Mouse (Mus musculus): Measurements from ENCODE around the gene Gpr141. TPM values are rescaled to one million over a fixed set of nuclear protein-coding genes. Genes with fewer than 3 reads are reported as not detected.

Gene Gpr141
- polyA plus RNA-seq (2015; fragmentation: Nextera tagmentation; extraction: Ambion mirVana), result 0.09 TPM in 1 of 2 replicates, not detected in the other

DNA sequence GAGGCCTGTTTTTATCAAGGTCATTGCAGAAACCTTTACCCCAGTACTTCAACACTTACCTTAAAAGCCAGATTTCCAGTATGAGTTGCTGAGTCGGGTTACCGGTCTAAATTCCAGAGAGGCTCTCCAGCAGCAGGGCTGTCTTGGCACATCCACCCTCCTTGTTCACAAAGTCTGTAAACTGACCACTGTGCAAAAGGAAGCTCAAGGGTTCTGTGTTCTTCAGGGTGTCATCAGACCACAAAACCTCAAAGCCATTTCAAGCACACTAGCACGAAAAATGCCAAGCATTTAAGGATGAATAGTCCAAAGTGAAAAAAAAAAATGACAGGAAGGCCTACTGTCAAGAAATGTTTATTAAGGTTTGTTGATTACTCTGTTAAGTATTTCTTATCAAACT is at the start of gene Gpr141:
Gene Gpr141 (minus strand): TSS at position 187 of the 400 bp plus-strand sequence.
- no peaks in the 10 kb centered on the region for H3K9me3 ChIP-seq (ENCODE audit: control insufficient read depth, low read length)

DNA sequence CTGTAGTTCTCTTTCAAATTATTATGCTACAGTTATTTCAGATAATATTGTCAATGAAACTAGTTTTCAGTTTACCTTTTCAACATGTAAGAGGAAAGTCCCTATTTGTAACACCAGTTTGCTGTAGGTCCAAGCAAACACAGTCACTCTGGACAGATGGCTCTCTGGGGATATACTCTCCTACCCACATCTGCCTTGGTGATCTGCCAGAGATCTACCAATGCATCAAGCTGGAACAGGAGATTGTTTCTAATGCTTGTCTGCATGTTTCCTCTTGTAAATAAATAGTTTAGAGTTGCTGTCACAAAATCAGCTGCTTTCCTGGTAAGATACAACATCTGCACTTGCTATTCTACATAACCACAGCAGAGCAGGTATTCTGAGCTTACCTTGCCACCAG is 40.2 kb upstream of the Gpr141 start:
- H3K36me3 ChIP-seq (ENCODE audit: control insufficient read depth, insufficient read depth, low read length), result no peaks in the 10 kb centered on the region
- no peak overlapping the region for H3K4me2 ChIP-seq (ENCODE audit: low read length)
- no peak overlapping the region for H3K9ac ChIP-seq (ENCODE audit: low read depth, low read length)
- ATAC-seq, result no peak
- H3K9me3 ChIP-seq (ENCODE audit: control insufficient read depth, low read length), result no peaks in the 10 kb centered on the region
- H3K4me3 ChIP-seq (ENCODE audit: low read length), result no peak overlapping the region
- H3K27ac ChIP-seq (ENCODE audit: low read depth, low read length), result no peak overlapping the region
- no peaks in the 10 kb centered on the region for H3K27me3 ChIP-seq (replicated peaks; ENCODE audit: control insufficient read depth, insufficient read depth, low read length)
- no peaks in the 10 kb centered on the region for H3K4me1 ChIP-seq (ENCODE audit: control insufficient read depth, insufficient read depth, low read depth, low read length)

More for the DNA sequence above, at the start of gene Gpr141:
- Histone ChIP-seq H3K4me3 (ENCODE audit: low read length) (no peak within 1 kb of the TSS), H3K9ac (ENCODE audit: low read depth, low read length) (no peak within 1 kb of the TSS), H3K4me1 (ENCODE audit: control insufficient read depth, insufficient read depth, low read depth, low read length) (no peaks in the 10 kb centered on the region), H3K27ac (ENCODE audit: low read depth, low read length) (no peak within 1 kb of the TSS), H3K4me2 (ENCODE audit: low read length) (no peak within 1 kb of the TSS), H3K27me3 (replicated peaks; ENCODE audit: control insufficient read depth, insufficient read depth, low read length) (no peaks in the 10 kb centered on the region), H3K36me3 (ENCODE audit: control insufficient read depth, insufficient read depth, low read length) (no peaks in the 10 kb centered on the region)
- no peak for ATAC-seq
- 69% methylated on average over 3 of the region's 3 CpGs for WGBS

GRCm38 (mm10) chr13:19854629-19855333 is 30.7 kb upstream of the Gpr141 start:
- Histone ChIP-seq H3K27me3 (replicated peaks; ENCODE audit: control insufficient read depth, insufficient read depth, low read length) (no peaks in the 10 kb centered on the region), H3K9me3 (ENCODE audit: control insufficient read depth, low read length) (no peaks in the 10 kb centered on the region), H3K36me3 (ENCODE audit: control insufficient read depth, insufficient read depth, low read length) (no peaks in the 10 kb centered on the region), H3K4me3 (ENCODE audit: low read length) (no peak overlapping the region), H3K4me1 (ENCODE audit: control insufficient read depth, insufficient read depth, low read depth, low read length) (no peaks in the 10 kb centered on the region), H3K27ac (ENCODE audit: low read depth, low read length) (no peak overlapping the region), H3K9ac (ENCODE audit: low read depth, low read length) (no peak overlapping the region), H3K4me2 (ENCODE audit: low read length) (no peak overlapping the region)
- WGBS, result 82% methylated on average over 9 of the region's 9 CpGs
- ATAC-seq, result no peak

DNA sequence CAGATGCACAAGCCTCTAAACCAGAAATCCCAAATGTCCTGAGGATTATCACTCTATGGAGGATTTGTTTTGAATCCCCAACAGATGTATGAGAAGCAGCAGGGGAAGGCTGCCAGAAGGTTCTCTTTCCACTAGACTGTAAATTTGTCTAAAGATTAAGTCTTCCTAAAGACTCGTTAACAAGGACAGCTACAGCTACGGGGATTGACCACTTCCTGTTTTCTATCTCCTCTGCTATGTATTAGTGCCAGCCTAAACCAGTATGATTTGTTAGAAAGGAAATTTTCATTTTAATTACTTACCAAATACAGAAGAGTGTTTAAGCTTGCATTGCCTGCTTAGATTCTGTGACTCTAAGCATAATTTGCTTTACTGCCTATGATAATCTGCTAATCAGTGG is 30.0 kb upstream of the Gpr141 start:
- Histone ChIP-seq H3K27me3 (replicated peaks; ENCODE audit: control insufficient read depth, insufficient read depth, low read length) (no peaks in the 10 kb centered on the region), H3K4me1 (ENCODE audit: control insufficient read depth, insufficient read depth, low read depth, low read length) (no peaks in the 10 kb centered on the region), H3K36me3 (ENCODE audit: control insufficient read depth, insufficient read depth, low read length) (no peaks in the 10 kb centered on the region), H3K27ac (ENCODE audit: low read depth, low read length) (no peak overlapping the region), H3K4me2 (ENCODE audit: low read length) (no peak overlapping the region), H3K4me3 (ENCODE audit: low read length) (no peak overlapping the region), H3K9me3 (ENCODE audit: control insufficient read depth, low read length) (no peaks in the 10 kb centered on the region), H3K9ac (ENCODE audit: low read depth, low read length) (no peak overlapping the region)
- ATAC-seq, result no peak
- 69% methylated on average over 2 of the region's 2 CpGs for WGBS

DNA sequence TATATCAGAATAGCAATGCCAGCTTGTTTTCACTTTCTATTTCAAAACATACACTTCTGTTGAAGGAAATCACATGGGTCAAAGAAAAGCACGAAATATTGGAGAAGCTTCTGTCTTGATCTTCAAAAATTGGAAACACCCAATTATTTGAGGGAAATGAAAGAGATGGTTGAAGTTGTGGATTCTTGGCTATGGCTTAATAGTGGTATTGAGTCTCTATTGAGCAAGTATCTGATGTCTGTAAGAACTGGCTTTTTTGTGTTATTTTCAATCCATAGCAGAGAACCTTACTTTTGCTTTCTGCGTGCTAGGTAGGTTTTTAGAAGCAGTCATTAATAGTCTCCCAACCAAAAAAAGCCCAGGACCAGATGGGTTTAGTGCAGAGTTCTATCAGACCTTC is 19.4 kb upstream of the Gpr141 start:
- ATAC-seq, result no peak
- H3K4me3 ChIP-seq (ENCODE audit: low read length), result no peak overlapping the region
- no peak overlapping the region for H3K9ac ChIP-seq (ENCODE audit: low read depth, low read length)
- no peak overlapping the region for H3K27ac ChIP-seq (ENCODE audit: low read depth, low read length)
- no peaks in the 10 kb centered on the region for H3K36me3 ChIP-seq (ENCODE audit: control insufficient read depth, insufficient read depth, low read length)
- 93% methylated on average over 2 of the region's 2 CpGs for WGBS
- H3K4me1 ChIP-seq (ENCODE audit: control insufficient read depth, insufficient read depth, low read depth, low read length), result no peaks in the 10 kb centered on the region
- H3K4me2 ChIP-seq (ENCODE audit: low read length), result no peak overlapping the region
- no peaks in the 10 kb centered on the region for H3K27me3 ChIP-seq (replicated peaks; ENCODE audit: control insufficient read depth, insufficient read depth, low read length)
- no peaks in the 10 kb centered on the region for H3K9me3 ChIP-seq (ENCODE audit: control insufficient read depth, low read length)

- Histone ChIP-seq H3K27me3 (replicated peaks; ENCODE audit: control insufficient read depth, insufficient read depth, low read length) (no peaks in the 10 kb centered on the region), H3K36me3 (ENCODE audit: control insufficient read depth, insufficient read depth, low read length) (no peaks in the 10 kb centered on the region)
- 84% methylated on average over 3 of the region's 3 CpGs for WGBS
Observed at GRCm38 (mm10) chr13:19842707-19843106, 18.6 kb upstream of the Gpr141 start.

DNA sequence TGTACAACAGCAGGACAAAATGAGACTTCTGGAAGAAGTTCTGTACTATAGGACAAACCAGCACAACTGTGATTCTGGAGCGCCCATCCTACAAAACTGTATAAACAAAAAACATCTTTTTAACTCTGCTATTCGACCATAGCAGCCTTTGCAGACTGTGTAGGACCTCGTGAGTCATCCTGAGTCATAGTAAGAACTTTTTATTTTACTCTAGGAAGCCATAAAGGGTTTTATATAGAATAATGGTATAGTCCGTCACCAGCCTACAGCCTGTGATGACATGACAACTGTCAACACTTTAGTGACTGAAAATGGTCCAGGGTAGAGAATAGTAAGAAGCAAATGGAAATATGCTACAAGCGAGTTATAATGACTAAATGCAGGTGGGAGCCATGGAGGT is 17.6 kb upstream of the Gpr141 start:
- ATAC-seq, result no peak

More at GRCm38 (mm10) chr13:19842707-19843106, 18.6 kb upstream of the Gpr141 start:
- H3K9ac ChIP-seq (ENCODE audit: low read depth, low read length), result no peak overlapping the region
- H3K9me3 ChIP-seq (ENCODE audit: control insufficient read depth, low read length), result no peaks in the 10 kb centered on the region
- H3K4me2 ChIP-seq (ENCODE audit: low read length), result no peak overlapping the region
- H3K4me1 ChIP-seq (ENCODE audit: control insufficient read depth, insufficient read depth, low read depth, low read length), result no peaks in the 10 kb centered on the region
- no peak overlapping the region for H3K27ac ChIP-seq (ENCODE audit: low read depth, low read length)
- H3K4me3 ChIP-seq (ENCODE audit: low read length), result no peak overlapping the region
- no peak for ATAC-seq

GRCm38 (mm10) chr13:19840206-19840605 is 16.1 kb upstream of the Gpr141 start:
- 86% methylated on average over 1 of the region's 1 CpGs for WGBS
- H3K36me3 ChIP-seq (ENCODE audit: control insufficient read depth, insufficient read depth, low read length), result no peaks in the 10 kb centered on the region
- H3K27ac ChIP-seq (ENCODE audit: low read depth, low read length), result no peak overlapping the region
- H3K9me3 ChIP-seq (ENCODE audit: control insufficient read depth, low read length), result no peaks in the 10 kb centered on the region
- H3K4me2 ChIP-seq (ENCODE audit: low read length), result no peak overlapping the region
- H3K9ac ChIP-seq (ENCODE audit: low read depth, low read length), result no peak overlapping the region
- no peaks in the 10 kb centered on the region for H3K4me1 ChIP-seq (ENCODE audit: control insufficient read depth, insufficient read depth, low read depth, low read length)
- no peaks in the 10 kb centered on the region for H3K27me3 ChIP-seq (replicated peaks; ENCODE audit: control insufficient read depth, insufficient read depth, low read length)
- no peak for ATAC-seq
- H3K4me3 ChIP-seq (ENCODE audit: low read length), result no peak overlapping the region

More for the DNA sequence above, 17.6 kb upstream of the Gpr141 start:
- H3K9ac ChIP-seq (ENCODE audit: low read depth, low read length), result no peak overlapping the region
- no peaks in the 10 kb centered on the region for H3K36me3 ChIP-seq (ENCODE audit: control insufficient read depth, insufficient read depth, low read length)
- no peaks in the 10 kb centered on the region for H3K27me3 ChIP-seq (replicated peaks; ENCODE audit: control insufficient read depth, insufficient read depth, low read length)
- H3K4me1 ChIP-seq (ENCODE audit: control insufficient read depth, insufficient read depth, low read depth, low read length), result no peaks in the 10 kb centered on the region
- no peak overlapping the region for H3K4me2 ChIP-seq (ENCODE audit: low read length)
- no peak overlapping the region for H3K27ac ChIP-seq (ENCODE audit: low read depth, low read length)
- no peak overlapping the region for H3K4me3 ChIP-seq (ENCODE audit: low read length)
- WGBS, result 82% methylated on average over 5 of the region's 5 CpGs
- no peaks in the 10 kb centered on the region for H3K9me3 ChIP-seq (ENCODE audit: control insufficient read depth, low read length)

DNA sequence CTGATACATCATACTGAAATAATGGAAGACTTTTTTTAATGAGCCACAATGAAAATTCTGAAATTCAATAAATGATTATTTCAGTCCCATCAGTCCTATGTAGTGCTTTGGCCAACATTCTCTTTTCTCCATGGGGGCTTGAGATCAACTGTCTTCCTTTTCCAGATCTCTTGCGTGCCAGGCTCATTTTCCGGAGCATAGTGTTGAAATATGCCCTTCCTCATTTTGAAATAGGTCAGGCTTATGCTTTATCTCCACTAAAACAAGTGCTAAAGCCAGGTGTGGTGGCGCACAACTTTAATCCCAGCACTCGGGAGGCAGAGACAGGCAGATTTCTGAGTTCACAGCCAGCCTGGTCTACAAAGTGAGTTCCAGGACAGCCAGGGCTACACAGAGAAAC is 6.5 kb upstream of the Gpr141 start:
- ATAC-seq, result no peak
- H3K9me3 ChIP-seq (ENCODE audit: control insufficient read depth, low read length), result no peaks in the 10 kb centered on the region
- 94% methylated on average over 4 of the region's 4 CpGs for WGBS
- no peaks in the 10 kb centered on the region for H3K36me3 ChIP-seq (ENCODE audit: control insufficient read depth, insufficient read depth, low read length)
- H3K4me2 ChIP-seq (ENCODE audit: low read length), result no peak overlapping the region
- H3K27me3 ChIP-seq (replicated peaks; ENCODE audit: control insufficient read depth, insufficient read depth, low read length), result no peaks in the 10 kb centered on the region
- H3K27ac ChIP-seq (ENCODE audit: low read depth, low read length), result no peak overlapping the region
- no peak overlapping the region for H3K4me3 ChIP-seq (ENCODE audit: low read length)
- H3K9ac ChIP-seq (ENCODE audit: low read depth, low read length), result no peak overlapping the region
- no peaks in the 10 kb centered on the region for H3K4me1 ChIP-seq (ENCODE audit: control insufficient read depth, insufficient read depth, low read depth, low read length)
